Mouse (Mus musculus) liver, embryonic 14.5 days (tissue): ENCODE measurements around the gene Cpb1. TPM values are rescaled to one million over a fixed set of nuclear protein-coding genes. Genes with fewer than 3 reads are reported as not detected.

Experiments used
- ATAC-seq: fragments of 200-750 bp; cut with Nextera tagmentation; 2 replicates; pipeline ENCODE4 v1.8.0; 2017; ENCODE audit warnings: moderate number of reproducible peaks, mild to moderate bottlenecking, moderate library complexity; ENCODE audit not compliant: insufficient read depth
- DNase-seq, 3 experiments: peaks; one replicate each; pipeline ENCODE4 v3.0.0-alpha.2; 2012 to 2013; ENCODE audit warnings: low read depth in 3 of 3, low spot score in 3 of 3
- H3K27ac ChIP-seq: fragments of 300-500 bp; sonication (generic); 2 replicates; pipeline ENCODE4 v1.5.1; 2014; ENCODE audit warnings: moderate library complexity, mild to moderate bottlenecking, control low read depth, inconsistent platforms
- H3K27me3 ChIP-seq: fragments of 300-500 bp; sonication (generic); 2 replicates; pipeline ENCODE4 v1.6.1; 2014; ENCODE audit warnings: mild to moderate bottlenecking, low read length, moderate library complexity; ENCODE audit not compliant: control insufficient read depth, insufficient read depth
- H3K36me3 ChIP-seq: fragments of 300-500 bp; sonication (generic); replicated peaks from 2 replicates; pipeline ENCODE4 v1.6.1; 2014; ENCODE audit warnings: low read depth; ENCODE audit not compliant: control insufficient read depth, insufficient read depth
- H3K4me1 ChIP-seq, 2 experiments: fragments of 200-500 bp in 1 of 2; fragments of 300-500 bp in 1 of 2; sonication (generic) in 1 of 2; replicated peaks; 2 replicates each; pipeline ENCODE4 v1.6.1; 2012 to 2014; ENCODE audit warnings: antibody characterized with exemption in 1 of 2, inconsistent platforms in 1 of 2, low read length in 1 of 2; ENCODE audit not compliant: control insufficient read depth in 2 of 2, insufficient read depth in 2 of 2
- H3K4me2 ChIP-seq: fragments of 300-500 bp; sonication (generic); 2 replicates; pipeline ENCODE4 v1.6.1; 2014; ENCODE audit warnings: low read depth, mild to moderate bottlenecking, control low read depth, moderate library complexity
- H3K4me3 ChIP-seq, 2 experiments: fragments of 200-500 bp in 1 of 2; fragments of 300-500 bp in 1 of 2; sonication (generic) in 1 of 2; 2 replicates each; pipeline ENCODE4 v1.5.1; 2012 to 2014; ENCODE audit warnings: low read depth in 2 of 2, low read length in 2 of 2, mild to moderate bottlenecking in 2 of 2, control low read depth in 1 of 2, inconsistent platforms in 1 of 2, moderate library complexity in 1 of 2; ENCODE audit not compliant: insufficient read depth in 1 of 2
- H3K9ac ChIP-seq: fragments of 300-500 bp; sonication (generic); replicated peaks from 2 replicates; pipeline ENCODE4 v1.6.1; 2014; ENCODE audit warnings: mild to moderate bottlenecking, control low read depth, moderate library complexity
- H3K9me3 ChIP-seq: fragments of 300-500 bp; sonication (generic); 2 replicates; pipeline ENCODE4 v1.6.1; 2016; ENCODE audit warnings: low read length, mixed read lengths; ENCODE audit not compliant: control insufficient read depth
- CTCF ChIP-seq: IDR thresholded peaks from 2 replicates; pipeline ENCODE4 v1.5.1; 2016; ENCODE audit warnings: antibody characterized with exemption, low read depth, control low read depth
- EP300 ChIP-seq: IDR thresholded peaks from 2 replicates; pipeline ENCODE4 v1.6.1; 2016; ENCODE audit warnings: antibody characterized with exemption, low read depth
- WGBS: fragments of 180-500 bp; shearing (Covaris S2); extraction: QIAGEN DNeasy Blood & Tissue Kit; methylation state at CpG from one replicate; pipeline ENCODE4 v1.1.7; 2014; ENCODE audit not compliant: insufficient replicate concordance; 5-methylcytosine and 5-hydroxymethylcytosine counted together
- microRNA-seq: library from miRNA; unstranded; fragments of <30 nt; microRNA quantifications from one replicate; pipeline ENCODE4, GENCODE M21; 2016
- polyA plus RNA-seq, 2 experiments: library from polyadenylated mRNA; depleted of rRNA in 1 of 2; stranded (reverse) in 1 of 2; unstranded in 1 of 2; fragments of >200 nt; fragmentation: Nextera tagmentation in 1 of 2; extraction: Ambion mirVana in 1 of 2; gene quantifications; 2 replicates each; pipeline versions ENCODE4 v1.2.1 to v1.2.3; 2012 to 2014

Cpb1 gene
- polyA plus RNA-seq, 2 experiments: 0.01 TPM; not detected in 1

- H3K9ac ChIP-seq: no peak overlapping the region
- no peaks in the 10 kb centered on the region for H3K9me3 ChIP-seq
- no peaks in the 10 kb centered on the region for H3K36me3 ChIP-seq
- TF ChIP-seq CTCF (no peak), EP300 (no peak)
- no peak overlapping the region for H3K4me2 ChIP-seq
- H3K27me3 ChIP-seq: no peaks in the 10 kb centered on the region
- H3K4me3 ChIP-seq: no peak overlapping the region
- 34% methylated on average over 1 of the region's 1 CpGs for WGBS
- DNase-seq (no peak), ATAC-seq (no peak)
- no peaks in the 10 kb centered on the region for H3K4me1 ChIP-seq
- no peak overlapping the region for H3K27ac ChIP-seq
These were observed 46.5 kb downstream of the Cpb1 start for GRCm38 (mm10) chr3:20229027-20229426.

DNA sequence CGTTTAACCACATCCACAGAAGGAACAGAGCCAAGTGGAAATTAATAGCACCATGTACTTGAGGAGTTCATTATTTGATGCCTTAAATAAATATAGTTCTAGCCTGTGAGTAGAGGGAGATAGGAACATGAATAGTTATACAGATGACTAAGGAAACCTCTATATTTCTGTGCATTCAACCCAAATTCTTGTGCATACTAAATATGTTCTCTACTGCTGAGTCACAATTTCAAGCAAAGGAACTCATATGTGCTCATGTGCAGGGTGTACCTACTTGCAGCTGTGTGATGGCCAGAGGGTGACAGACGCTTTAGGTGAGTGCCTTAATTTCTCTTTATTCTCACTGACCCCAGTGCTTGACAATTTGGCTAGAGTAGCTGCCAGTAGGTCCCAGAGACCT, 50.1 kb downstream of the Cpb1 start:
- no peak for ATAC-seq
- DNase-seq: no peak
- Histone ChIP-seq H3K27ac (no peak overlapping the region), H3K9me3 (no peaks in the 10 kb centered on the region), H3K4me3 (no peak overlapping the region), H3K36me3 (no peaks in the 10 kb centered on the region), H3K9ac (no peak overlapping the region), H3K4me2 (no peak overlapping the region), H3K4me1 (no peaks in the 10 kb centered on the region), H3K27me3 (no peaks in the 10 kb centered on the region)
- WGBS: 47% methylated on average over 2 of the region's 2 CpGs
- TF ChIP-seq CTCF: no peak
- no peak for TF ChIP-seq EP300

DNA sequence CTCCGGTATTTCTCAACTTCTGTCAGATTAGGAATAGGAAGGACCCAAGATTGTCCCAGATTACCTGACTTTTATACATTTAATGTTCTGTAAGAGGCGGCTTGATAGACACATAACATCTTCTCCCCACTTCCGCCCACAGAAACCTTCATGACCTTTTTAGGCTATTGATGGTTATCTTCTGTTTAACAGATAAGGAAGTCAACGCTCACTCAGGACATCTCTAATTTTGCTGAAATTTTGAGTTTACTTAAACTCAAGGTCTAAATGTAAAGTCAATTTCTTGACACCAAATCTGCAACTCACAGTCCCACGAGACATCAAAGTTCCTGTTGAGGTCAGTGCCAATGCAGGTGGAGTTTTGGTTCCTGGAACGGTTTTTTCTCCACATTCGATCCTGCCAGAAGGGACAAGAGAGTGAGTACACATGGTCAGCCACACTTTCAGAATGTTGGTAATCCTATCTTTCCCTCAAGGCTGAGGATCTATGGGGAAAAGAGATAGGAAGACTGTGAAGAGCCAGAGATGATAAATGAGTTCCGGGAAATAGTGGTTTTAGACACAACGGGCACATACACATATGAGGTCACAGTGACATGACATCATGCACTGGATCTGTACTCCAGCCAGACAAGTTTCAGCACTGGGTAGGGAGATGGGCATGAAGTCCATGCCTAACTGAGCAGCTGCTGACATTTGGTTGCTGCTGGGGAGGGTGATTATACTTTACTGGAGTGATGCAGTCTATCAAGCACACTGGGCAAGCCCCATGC, 52.4 kb downstream of the Cpb1 start:
- DNase-seq (no peak), ATAC-seq (no peak)
- H3K9ac ChIP-seq: no peak overlapping the region
- no peaks in the 10 kb centered on the region for H3K4me1 ChIP-seq
- WGBS: 44% methylated on average over 9 of the region's 9 CpGs
- no peaks in the 10 kb centered on the region for H3K36me3 ChIP-seq
- no peak overlapping the region for H3K4me3 ChIP-seq
- no peaks in the 10 kb centered on the region for H3K27me3 ChIP-seq
- H3K9me3 ChIP-seq: no peaks in the 10 kb centered on the region
- TF ChIP-seq EP300 (no peak), CTCF (no peak)
- no peak overlapping the region for H3K4me2 ChIP-seq
- H3K27ac ChIP-seq: no peak overlapping the region

DNA sequence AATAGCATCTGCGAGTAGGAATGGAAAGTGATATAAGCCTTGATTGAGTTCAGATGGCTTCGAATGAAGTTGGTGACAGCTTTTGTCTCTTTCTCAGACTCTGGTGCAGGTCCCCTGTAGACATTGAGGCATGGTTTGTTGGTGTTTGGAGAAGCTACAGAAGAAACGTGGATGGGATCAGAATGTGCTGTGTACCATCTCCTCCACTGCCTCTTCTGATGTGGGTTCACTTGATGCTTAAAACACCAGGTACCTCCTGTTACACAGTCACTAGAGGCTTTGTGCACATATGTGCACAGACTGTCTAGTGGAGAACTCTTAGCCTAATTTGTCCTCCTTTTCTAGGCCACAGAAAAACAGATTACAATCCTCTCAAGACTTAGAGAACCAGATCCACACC, 53.4 kb downstream of the Cpb1 start:
- WGBS: 66% methylated on average over 3 of the region's 3 CpGs
- TF ChIP-seq EP300: no peak
- TF ChIP-seq CTCF: no peak
- Histone ChIP-seq H3K4me3 (no peak overlapping the region), H3K4me1 (no peaks in the 10 kb centered on the region), H3K4me2 (no peak overlapping the region), H3K27me3 (no peaks in the 10 kb centered on the region), H3K9me3 (no peaks in the 10 kb centered on the region), H3K9ac (no peak overlapping the region), H3K27ac (no peak overlapping the region), H3K36me3 (no peaks in the 10 kb centered on the region)
- DNase-seq (no peak), ATAC-seq (no peak)

- H3K4me3 ChIP-seq: no peak overlapping the region
- H3K9ac ChIP-seq: no peak overlapping the region
- DNase-seq: peak; percentile 25 to 39 (median 28)
- no peaks in the 10 kb centered on the region for H3K27me3 ChIP-seq
- no peaks in the 10 kb centered on the region for H3K36me3 ChIP-seq
- peak; percentile 90 for TF ChIP-seq CTCF
- TF ChIP-seq EP300: no peak
- WGBS: 22% methylated on average over 6 of the region's 6 CpGs
- H3K4me2 ChIP-seq: no peak overlapping the region
- no peaks in the 10 kb centered on the region for H3K9me3 ChIP-seq
- no peak overlapping the region for H3K27ac ChIP-seq
- no peaks in the 10 kb centered on the region for H3K4me1 ChIP-seq
- ATAC-seq: no peak
These were observed 76.7 kb downstream of the Cpb1 start for GRCm38 (mm10) chr3:20198869-20199268.

Small RNA genes within 50 kb of the gene (microRNA-seq; reads per million reads assigned to microRNA genes)
- gene Mir7007: 2.1 reads per million

Other genes starting within 250 kb of the Cpb1 start
- gene Hps3, start 240.4 kb downstream of the Cpb1 start, polyA plus RNA-seq (2012; rRNA removed): 4.7 and 5.6 TPM in 2 replicates
- gene Hps3, start 240.4 kb downstream of the Cpb1 start, polyA plus RNA-seq (2014; fragmentation: Nextera tagmentation; extraction: Ambion mirVana): 4.9 and 5.3 TPM in 2 replicates
- gene Hltf, start 217.9 kb downstream of the Cpb1 start, polyA plus RNA-seq (2012; rRNA removed): 2.5 and 4.5 TPM in 2 replicates
- gene Hltf, start 217.9 kb downstream of the Cpb1 start, polyA plus RNA-seq (2014; fragmentation: Nextera tagmentation; extraction: Ambion mirVana): 9.4 and 13.0 TPM in 2 replicates
- gene Gyg, start 120.4 kb downstream of the Cpb1 start, polyA plus RNA-seq (2012; rRNA removed): 8.9 and 11.2 TPM in 2 replicates
- 21.3 and 22.5 TPM in 2 replicates for gene Gyg, start 120.4 kb downstream of the Cpb1 start, polyA plus RNA-seq (2014; fragmentation: Nextera tagmentation; extraction: Ambion mirVana)
- gene Cpa3, start 33.6 kb downstream of the Cpb1 start, polyA plus RNA-seq (2012; rRNA removed): 1.4 and 2.4 TPM in 2 replicates
- 3.3 and 3.5 TPM in 2 replicates for gene Cpa3, start 33.6 kb downstream of the Cpb1 start, polyA plus RNA-seq (2014; fragmentation: Nextera tagmentation; extraction: Ambion mirVana)
- not detected in 2 replicates for gene Agtr1b, start 91.4 kb upstream of the Cpb1 start, polyA plus RNA-seq (2012; rRNA removed)
- not detected in 2 replicates for gene Agtr1b, start 91.4 kb upstream of the Cpb1 start, polyA plus RNA-seq (2014; fragmentation: Nextera tagmentation; extraction: Ambion mirVana)